Mouse (Mus musculus) left cerebral cortex, adult 18-20 months (tissue): Measurements from ENCODE around the gene Olfr521. TPM values are rescaled to one million over a fixed set of nuclear protein-coding genes. Genes with fewer than 3 reads are reported as not detected.
A peak's percentile ranks its signal among the peaks of the same experiment; 100 is the strongest.
"Not testable (repeated sequence)": the region's sequence is repeated elsewhere in the genome, so short reads cannot be mapped to it uniquely, and the experiment has no call there.

Experiments
- DNase-seq, 2 experiments: peaks; one replicate each; pipeline ENCODE4 v3.0.0; 2021 to 2022; ENCODE audit warnings: low spot score in 2 of 2, mixed read lengths in 1 of 2
- total RNA-seq, 2 experiments: library from RNA; stranded (reverse); gene quantifications; 2 replicates each; pipeline ENCODE4 v1.2.3; 2021

Olfr521 gene
- total RNA-seq, 2 experiments from 2014 or later: not detected

DNA sequence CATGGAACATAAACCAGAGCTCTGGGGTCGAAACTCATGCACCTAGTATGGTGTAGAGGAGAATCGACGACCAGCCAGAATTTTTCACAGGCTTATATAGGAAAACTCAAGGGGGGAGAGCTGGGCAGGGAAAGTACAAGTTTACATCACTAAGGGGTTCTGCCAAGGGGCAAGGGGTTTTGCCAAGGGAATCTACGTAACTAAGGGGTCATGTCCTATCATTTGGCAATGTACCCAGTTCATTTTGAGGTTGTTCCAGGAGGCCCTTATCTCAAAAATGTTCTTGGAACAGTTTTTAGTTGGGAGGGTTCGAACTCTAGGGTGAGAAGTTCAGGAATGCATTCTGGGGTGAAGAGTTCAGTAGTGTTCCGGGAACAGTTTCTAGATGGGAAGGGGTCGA is 43.7 kb downstream of the Olfr521 start:
- not testable (repeated sequence) for DNase-seq

- no peak for DNase-seq
Measured at GRCm38 (mm10) chr7:99810814-99811213, 47.5 kb downstream of the Olfr521 start.

DNA sequence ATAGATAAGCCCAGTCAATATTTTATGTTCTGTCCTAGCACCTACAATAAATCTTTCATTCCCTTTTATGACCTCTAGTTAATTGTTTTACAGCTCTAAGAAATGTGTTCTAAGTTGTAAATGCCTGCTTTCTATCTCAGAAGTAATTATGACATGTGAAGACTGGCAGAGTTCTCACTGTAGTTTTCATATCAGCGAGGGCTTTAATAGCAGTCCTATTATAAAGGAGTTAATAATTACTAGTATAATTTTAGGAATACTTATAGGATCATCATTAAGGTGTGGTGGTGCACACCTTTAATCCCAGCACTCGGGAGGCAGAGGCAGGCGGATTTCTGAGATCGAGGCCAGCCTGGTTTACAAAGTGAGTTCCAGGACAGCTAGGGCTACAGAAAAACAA is 48.4 kb downstream of the Olfr521 start:
- DNase-seq: no peak

GRCm38 (mm10) chr7:99813394-99813793 is 50.1 kb downstream of the Olfr521 start:
- peak; percentile 39 to 54 for DNase-seq

DNA sequence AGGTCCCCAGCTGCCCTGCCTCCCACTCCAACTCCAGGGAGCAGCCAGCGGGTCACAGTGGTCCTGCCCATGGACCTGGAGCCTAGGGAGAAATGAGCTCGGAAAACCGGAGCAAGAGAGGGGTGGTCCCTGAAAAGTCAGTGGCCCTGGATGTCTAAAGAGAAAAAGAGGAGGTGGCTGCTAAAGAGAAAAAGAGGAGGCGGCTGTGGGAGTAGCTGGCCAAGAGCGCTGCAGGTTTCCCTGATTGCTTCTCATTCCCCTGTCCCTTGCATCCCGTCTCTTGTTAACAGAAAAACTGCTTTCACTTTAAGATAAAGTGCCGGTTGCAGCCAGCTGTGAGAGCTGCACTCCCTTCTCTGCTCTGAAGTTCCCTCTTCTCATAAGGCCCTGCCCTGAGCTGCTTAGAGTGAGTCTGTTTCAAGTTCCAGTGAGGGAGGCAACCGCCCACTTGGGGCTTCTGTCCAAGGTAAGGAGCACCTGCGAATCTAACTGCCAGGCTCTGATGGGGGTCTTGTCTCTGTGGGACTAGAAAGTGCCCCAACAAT is 54.9 kb downstream of the Olfr521 start:
- not testable (repeated sequence) for DNase-seq

Other genes with a start within 250 kb of the Olfr521 start
- 100 to 1,000 TPM; 177 to 179 TPM for gene Arrb1, start 228.0 kb upstream of the Olfr521 start, total RNA-seq
- 1 to 10 TPM; 3.8 to 4.8 TPM for gene Tpbgl, start 136.4 kb upstream of the Olfr521 start, total RNA-seq
- gene Slco2b1, start 52.2 kb upstream of the Olfr521 start, total RNA-seq: 10 to 100 TPM; 10.1 to 11.9 TPM
- not detected for gene Olfr520, start 33.2 kb upstream of the Olfr521 start, total RNA-seq
- 1 to 10 TPM; 2.3 to 3.0 TPM for gene Neu3, start 64.9 kb downstream of the Olfr521 start, total RNA-seq
- 1 to 10 TPM in 1 of 2 experiments, under 1 TPM in 1; 0.87 to 1.2 TPM for gene Xrra1, start 95.6 kb downstream of the Olfr521 start, total RNA-seq
- gene Spcs2, start 100.0 kb downstream of the Olfr521 start, total RNA-seq: 10 to 100 TPM; 86.3 to 96.7 TPM
- 10 to 100 TPM; 45.6 to 47.4 TPM for gene Rnf169, start 216.9 kb downstream of the Olfr521 start, total RNA-seq
- under 1 TPM in 1 of 2 experiments, not detected in 1; 0.37 TPM for gene Chrdl2, start 242.7 kb downstream of the Olfr521 start, total RNA-seq